Mouse (Mus musculus): Measurements from ENCODE around the gene Tsks. TPM values are rescaled to one million over a fixed set of nuclear protein-coding genes. Genes with fewer than 3 reads are reported as not detected.

Gene Tsks
- polyA plus RNA-seq, 1 experiment from 2014 or later: 0.23 TPM

DNA sequence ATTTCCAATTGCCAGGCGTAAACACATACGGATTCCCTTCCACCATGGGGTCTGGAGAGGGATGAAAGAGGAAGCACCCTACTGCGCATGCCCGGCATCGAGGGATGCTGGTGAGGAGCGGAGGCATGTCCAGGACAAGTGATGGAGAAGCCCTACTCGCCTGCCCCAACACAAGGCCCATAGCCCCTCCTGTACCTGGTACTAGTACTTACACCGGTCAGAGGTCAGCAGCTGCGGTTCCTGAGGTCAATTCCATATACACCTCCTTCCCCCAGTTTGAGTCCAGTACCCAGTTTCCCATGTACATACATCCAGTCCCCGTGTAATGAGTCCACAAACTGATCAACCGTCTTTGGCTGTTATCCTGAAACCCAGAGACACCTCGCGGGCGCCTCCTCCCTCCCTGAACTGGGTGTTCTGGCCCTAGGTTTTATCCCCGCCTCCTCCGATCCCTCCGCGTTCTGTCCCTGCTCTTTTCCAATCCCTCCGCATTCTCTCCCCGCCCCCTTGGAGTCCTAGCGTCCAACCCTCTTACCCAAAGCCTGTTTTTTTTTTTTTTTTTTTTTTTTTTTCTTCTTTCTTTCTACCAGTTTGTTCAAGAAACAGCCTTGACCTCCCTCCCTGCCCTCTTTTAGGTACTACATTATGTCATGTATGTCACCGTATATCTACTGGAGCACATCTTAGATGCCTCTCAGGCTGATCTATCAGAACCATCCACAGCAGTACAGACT, 31.5 kb downstream of the Tsks start, which contains the start of gene Cpt1c:
Gene Cpt1c (minus strand): TSS at position 469 of the 734 bp plus-strand sequence.
- DNase-seq (ENCODE audit: low spot score) (peak; percentile 90), ATAC-seq (replicated peaks; ENCODE audit: low FRiP score) (peak; percentile 53)
- peak within 1 kb of the TSS; percentile 86 for H3K4me2 ChIP-seq (ENCODE audit: low read depth, low read length, severe bottlenecking)
- H3K4me1 ChIP-seq (replicated peaks; ENCODE audit: control insufficient read depth, insufficient read depth, low read length): peaks cover 10% of the 10 kb centered on the region; the same call in 1 of the 2 replicates
- peak within 1 kb of the TSS; percentile 82 for H3K27ac ChIP-seq (ENCODE audit: low read depth, low read length)
- H3K9ac ChIP-seq (ENCODE audit: low read length): peak within 1 kb of the TSS; percentile 72
- no peaks in the 10 kb centered on the region for H3K27me3 ChIP-seq (ENCODE audit: control insufficient read depth, insufficient read depth, low read length)
- peaks cover 26% of the 10 kb centered on the region for H3K36me3 ChIP-seq (ENCODE audit: control insufficient read depth, insufficient read depth, low read length)
- peak within 1 kb of the TSS; percentile 44 for H3K4me3 ChIP-seq (ENCODE audit: low read depth, low read length)
- H3K9me3 ChIP-seq (ENCODE audit: control insufficient read depth, low read length): no peaks in the 10 kb centered on the region
- 1% methylated on average over 22 of the region's 22 CpGs for WGBS

DNA sequence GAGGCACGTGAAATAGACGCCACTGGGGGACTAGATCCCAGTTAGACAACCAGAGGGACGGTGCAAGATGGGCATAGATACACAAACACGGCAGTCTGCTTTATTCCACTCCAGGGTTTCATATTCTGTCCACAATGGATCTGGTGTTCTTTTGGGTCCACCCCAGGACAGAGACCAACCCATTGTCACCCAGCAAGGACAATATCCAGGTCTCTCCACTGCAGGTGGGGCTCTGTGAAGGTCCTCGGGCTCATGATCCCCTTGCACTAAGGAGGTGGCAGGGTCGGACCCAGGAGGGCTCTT, 32.1 kb downstream of the Tsks start:
- H3K4me1 ChIP-seq (replicated peaks; ENCODE audit: control insufficient read depth, insufficient read depth, low read length): peaks cover 10% of the 10 kb centered on the region; the same call in 1 of the 2 replicates
- H3K4me2 ChIP-seq (ENCODE audit: low read depth, low read length, severe bottlenecking): peak overlapping the region; percentile 86; the same call in 1 of the 2 replicates
- DNase-seq (ENCODE audit: low spot score): no peak
- H3K4me3 ChIP-seq (ENCODE audit: low read depth, low read length): peak overlapping the region; percentile 44; the same call in 1 of the 2 replicates
- peaks cover 30% of the 10 kb centered on the region for H3K36me3 ChIP-seq (ENCODE audit: control insufficient read depth, insufficient read depth, low read length)
- WGBS: 25% methylated on average over 6 of the region's 6 CpGs
- no peaks in the 10 kb centered on the region for H3K9me3 ChIP-seq (ENCODE audit: control insufficient read depth, low read length)
- no peaks in the 10 kb centered on the region for H3K27me3 ChIP-seq (ENCODE audit: control insufficient read depth, insufficient read depth, low read length)
- 0 out of 2 replicates have a peak, but pooled peaks have one; percentile 4 for ATAC-seq (replicated peaks; ENCODE audit: low FRiP score)
- peak overlapping the region; percentile 42; the same call in 1 of the 2 replicates for H3K27ac ChIP-seq (ENCODE audit: low read depth, low read length)
- peak overlapping the region; percentile 8; the same call in 1 of the 2 replicates for H3K9ac ChIP-seq (ENCODE audit: low read length)

DNA sequence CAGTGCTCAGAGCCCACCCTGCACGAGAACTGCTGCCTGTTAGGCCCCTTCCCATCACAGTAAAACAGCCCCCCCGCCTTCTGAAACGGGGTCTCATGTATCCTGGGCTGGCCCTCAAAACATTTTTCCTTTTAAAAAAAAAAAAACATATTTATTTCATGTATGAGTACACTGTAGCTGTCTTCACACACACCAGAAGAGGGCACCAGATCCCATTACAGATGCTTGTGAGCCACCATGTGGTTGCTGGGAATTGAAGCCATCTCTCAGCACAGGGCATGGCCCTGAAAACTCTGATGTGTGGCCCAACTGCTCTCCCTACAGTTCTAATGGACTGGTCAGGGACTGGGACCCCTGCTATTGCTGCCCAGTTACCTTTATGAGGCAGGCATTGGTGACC, 35.3 kb downstream of the Tsks start:
- ATAC-seq (replicated peaks; ENCODE audit: low FRiP score) (no peak), DNase-seq (ENCODE audit: low spot score) (no peak)
- H3K4me1 ChIP-seq (replicated peaks; ENCODE audit: control insufficient read depth, insufficient read depth, low read length): peaks cover 5% of the 10 kb centered on the region; the same call in 1 of the 2 replicates
- no peak overlapping the region for H3K27ac ChIP-seq (ENCODE audit: low read depth, low read length)
- no peak overlapping the region for H3K4me2 ChIP-seq (ENCODE audit: low read depth, low read length, severe bottlenecking)
- WGBS: 94% methylated on average over 3 of the region's 3 CpGs
- H3K27me3 ChIP-seq (ENCODE audit: control insufficient read depth, insufficient read depth, low read length): no peaks in the 10 kb centered on the region
- H3K9me3 ChIP-seq (ENCODE audit: control insufficient read depth, low read length): no peaks in the 10 kb centered on the region
- no peak overlapping the region for H3K9ac ChIP-seq (ENCODE audit: low read length)
- H3K4me3 ChIP-seq (ENCODE audit: low read depth, low read length): no peak overlapping the region
- peaks cover 49% of the 10 kb centered on the region for H3K36me3 ChIP-seq (ENCODE audit: control insufficient read depth, insufficient read depth, low read length)

DNA sequence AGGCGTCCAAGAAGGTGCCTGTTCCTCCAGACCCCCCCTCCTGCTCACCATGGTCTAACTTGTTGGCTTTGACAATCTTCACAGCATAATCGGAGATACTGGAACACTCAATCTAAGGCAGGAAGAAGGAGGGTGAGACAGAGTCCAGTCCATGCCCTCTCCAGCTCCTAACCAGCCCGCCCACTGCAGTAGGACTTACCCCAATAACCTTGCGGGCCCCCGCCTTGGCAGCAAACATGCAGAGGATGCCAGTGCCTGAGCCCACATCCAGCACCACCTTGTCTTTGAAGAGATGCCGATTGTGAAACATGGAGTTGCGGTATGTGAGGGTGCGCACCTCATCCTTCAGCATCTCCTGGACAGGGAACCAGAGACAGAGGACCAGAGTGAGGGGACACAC, 38.5 kb downstream of the Tsks start:
- no peak overlapping the region for H3K9ac ChIP-seq (ENCODE audit: low read length)
- peaks cover 49% of the 10 kb centered on the region for H3K36me3 ChIP-seq (ENCODE audit: control insufficient read depth, insufficient read depth, low read length)
- no peak overlapping the region for H3K4me2 ChIP-seq (ENCODE audit: low read depth, low read length, severe bottlenecking)
- no peaks in the 10 kb centered on the region for H3K9me3 ChIP-seq (ENCODE audit: control insufficient read depth, low read length)
- DNase-seq (ENCODE audit: low spot score): no peak
- H3K27me3 ChIP-seq (ENCODE audit: control insufficient read depth, insufficient read depth, low read length): no peaks in the 10 kb centered on the region
- H3K27ac ChIP-seq (ENCODE audit: low read depth, low read length): no peak overlapping the region
- 96% methylated on average over 8 of the region's 8 CpGs for WGBS
- no peak overlapping the region for H3K4me3 ChIP-seq (ENCODE audit: low read depth, low read length)
- H3K4me1 ChIP-seq (replicated peaks; ENCODE audit: control insufficient read depth, insufficient read depth, low read length): peaks cover 11% of the 10 kb centered on the region
- no peak for ATAC-seq (replicated peaks; ENCODE audit: low FRiP score)

DNA sequence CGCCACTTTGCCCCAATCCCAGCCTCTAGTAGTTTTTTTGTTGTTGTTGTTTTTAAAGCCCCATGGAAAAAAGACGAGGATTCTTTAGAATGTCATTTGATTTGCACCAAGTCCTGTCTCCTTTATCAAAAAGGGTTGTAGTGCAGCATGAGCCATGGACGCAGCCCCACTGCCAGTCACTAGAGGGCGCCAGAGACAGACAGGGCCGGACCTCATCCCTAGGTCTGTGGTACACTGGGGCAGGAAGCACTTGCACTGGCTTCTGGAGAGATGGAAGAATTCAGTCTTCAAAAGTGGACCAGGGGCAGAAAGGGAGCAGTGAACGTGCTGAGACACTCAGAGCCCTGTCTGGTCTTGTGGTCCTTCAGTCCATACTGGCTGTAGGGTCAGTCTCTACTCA, 40.1 kb downstream of the Tsks start:
- Histone ChIP-seq H3K9me3 (ENCODE audit: control insufficient read depth, low read length) (no peaks in the 10 kb centered on the region), H3K27ac (ENCODE audit: low read depth, low read length) (no peak overlapping the region), H3K36me3 (ENCODE audit: control insufficient read depth, insufficient read depth, low read length) (peaks cover 36% of the 10 kb centered on the region), H3K27me3 (ENCODE audit: control insufficient read depth, insufficient read depth, low read length) (no peaks in the 10 kb centered on the region), H3K4me3 (ENCODE audit: low read depth, low read length) (no peak overlapping the region), H3K4me2 (ENCODE audit: low read depth, low read length, severe bottlenecking) (no peak overlapping the region), H3K4me1 (replicated peaks; ENCODE audit: control insufficient read depth, insufficient read depth, low read length) (peaks cover 16% of the 10 kb centered on the region), H3K9ac (ENCODE audit: low read length) (no peak overlapping the region)
- ATAC-seq (replicated peaks; ENCODE audit: low FRiP score) (no peak), DNase-seq (ENCODE audit: low spot score) (peak; percentile 93)
- 40% methylated on average over 6 of the region's 6 CpGs for WGBS

DNA sequence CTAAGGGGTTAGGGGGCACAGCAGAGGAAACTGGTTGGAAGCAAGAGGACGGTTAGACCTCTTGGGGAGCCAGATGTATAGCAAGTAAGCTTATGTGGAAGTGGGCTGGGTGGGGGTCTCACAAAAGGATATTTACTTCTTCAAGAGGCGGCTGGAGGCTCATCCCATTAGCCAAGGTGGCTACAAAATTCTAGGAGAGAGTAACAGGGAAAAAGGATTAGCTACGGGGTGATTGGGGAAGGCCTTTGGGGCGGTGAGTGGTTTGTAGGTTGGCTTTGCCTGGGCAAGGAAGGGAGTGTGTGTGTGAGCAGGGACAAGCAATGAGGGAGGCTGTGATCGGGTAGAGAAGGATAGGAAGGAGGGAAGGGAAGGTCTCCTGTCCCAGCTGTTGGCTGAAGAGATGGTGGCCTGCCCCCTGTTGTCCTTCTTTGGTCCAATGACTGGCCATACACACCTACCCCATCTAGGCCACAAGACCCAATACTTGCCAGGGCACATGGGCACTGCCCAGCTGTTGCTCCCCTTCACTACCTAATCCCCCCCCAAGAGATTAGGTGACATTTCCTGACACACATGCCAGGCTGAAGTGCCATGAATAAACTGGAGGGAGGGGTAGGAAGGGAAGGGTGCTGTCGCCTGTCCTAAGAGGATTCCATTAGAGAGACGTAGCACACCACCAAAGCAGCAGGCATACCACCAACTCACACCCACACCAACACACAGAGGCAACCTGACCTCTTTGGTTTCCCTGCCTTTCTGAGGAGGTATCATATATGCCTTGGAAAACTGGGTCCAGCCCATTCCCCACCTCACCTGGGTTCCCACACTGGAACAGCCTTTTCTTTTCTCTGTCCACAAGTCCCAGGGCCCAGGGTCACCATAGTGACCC, 41.2 kb downstream of the Tsks start:
- Histone ChIP-seq H3K4me1 (replicated peaks; ENCODE audit: control insufficient read depth, insufficient read depth, low read length) (peaks cover 19% of the 10 kb centered on the region), H3K27ac (ENCODE audit: low read depth, low read length) (no peak overlapping the region), H3K9ac (ENCODE audit: low read length) (peak overlapping the region; percentile 20; the same call in 1 of the 2 replicates), H3K27me3 (ENCODE audit: control insufficient read depth, insufficient read depth, low read length) (no peaks in the 10 kb centered on the region), H3K36me3 (ENCODE audit: control insufficient read depth, insufficient read depth, low read length) (peaks cover 27% of the 10 kb centered on the region), H3K4me3 (ENCODE audit: low read depth, low read length) (peak overlapping the region; percentile 94), H3K9me3 (ENCODE audit: control insufficient read depth, low read length) (no peaks in the 10 kb centered on the region), H3K4me2 (ENCODE audit: low read depth, low read length, severe bottlenecking) (peak overlapping the region; percentile 63)
- WGBS: 76% methylated on average over 7 of the region's 7 CpGs
- ATAC-seq (replicated peaks; ENCODE audit: low FRiP score): no peak
- no peak for DNase-seq (ENCODE audit: low spot score)

DNA sequence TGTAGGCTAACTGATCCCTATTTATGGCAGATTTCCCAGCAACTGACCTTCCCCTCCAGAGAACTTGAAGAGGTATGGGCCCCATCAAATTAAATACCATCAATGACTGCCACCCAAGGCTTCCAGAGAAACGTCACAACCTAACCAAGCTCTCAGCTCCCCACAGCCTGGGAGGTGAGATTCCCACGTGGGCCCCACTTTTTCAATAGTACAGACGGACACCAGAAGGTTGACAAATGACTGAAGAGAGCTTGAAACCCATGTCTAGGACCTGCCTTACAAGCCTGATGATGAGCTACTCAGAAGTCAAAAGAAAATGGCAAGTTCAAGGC, 41.8 kb downstream of the Tsks start:
- no peak for DNase-seq (ENCODE audit: low spot score)
- no peaks in the 10 kb centered on the region for H3K27me3 ChIP-seq (ENCODE audit: control insufficient read depth, insufficient read depth, low read length)
- peaks cover 20% of the 10 kb centered on the region for H3K36me3 ChIP-seq (ENCODE audit: control insufficient read depth, insufficient read depth, low read length)
- WGBS: 50% methylated on average over 3 of the region's 3 CpGs
- peaks cover 19% of the 10 kb centered on the region for H3K4me1 ChIP-seq (replicated peaks; ENCODE audit: control insufficient read depth, insufficient read depth, low read length)
- ATAC-seq (replicated peaks; ENCODE audit: low FRiP score): no peak
- H3K27ac ChIP-seq (ENCODE audit: low read depth, low read length): no peak overlapping the region
- H3K4me3 ChIP-seq (ENCODE audit: low read depth, low read length): peak overlapping the region; percentile 94
- peak overlapping the region; percentile 12; the same call in 1 of the 2 replicates for H3K9ac ChIP-seq (ENCODE audit: low read length)
- no peaks in the 10 kb centered on the region for H3K9me3 ChIP-seq (ENCODE audit: control insufficient read depth, low read length)
- peak overlapping the region; percentile 63 for H3K4me2 ChIP-seq (ENCODE audit: low read depth, low read length, severe bottlenecking)

DNA sequence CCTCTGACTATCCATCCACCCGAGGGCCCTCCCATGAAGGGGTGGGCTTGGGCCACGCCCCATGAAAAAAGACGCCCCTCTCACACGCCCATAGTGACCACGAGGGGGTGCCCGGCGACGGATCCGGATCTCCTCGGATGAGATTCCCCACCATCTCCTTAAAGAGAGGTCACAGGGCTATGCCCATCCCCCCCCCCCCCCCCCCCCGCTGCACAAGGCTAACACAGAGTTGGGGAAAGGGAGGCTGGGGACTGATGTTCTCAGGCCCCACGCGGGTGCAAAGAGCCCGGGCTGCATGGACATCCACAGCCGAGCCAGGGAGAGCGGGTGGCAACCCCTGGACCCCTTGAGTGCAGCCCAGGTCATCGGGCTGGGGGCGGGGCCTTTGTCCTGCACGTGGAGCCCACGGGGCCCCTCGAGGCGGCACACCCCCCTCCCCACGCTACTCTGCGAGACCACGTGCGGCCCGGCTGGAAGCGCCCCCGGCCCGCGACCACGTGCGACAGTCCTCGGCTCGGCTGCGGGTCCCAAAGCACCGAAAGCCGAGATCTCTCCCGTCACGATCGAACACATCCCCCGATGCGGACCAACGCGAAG, 42.7 kb downstream of the Tsks start:
- ATAC-seq (replicated peaks; ENCODE audit: low FRiP score): peak; percentile 8; the same call in 1 of the 2 replicates
- Histone ChIP-seq H3K36me3 (ENCODE audit: control insufficient read depth, insufficient read depth, low read length) (peaks cover 16% of the 10 kb centered on the region), H3K27me3 (ENCODE audit: control insufficient read depth, insufficient read depth, low read length) (no peaks in the 10 kb centered on the region), H3K4me1 (replicated peaks; ENCODE audit: control insufficient read depth, insufficient read depth, low read length) (peaks cover 19% of the 10 kb centered on the region), H3K9ac (ENCODE audit: low read length) (peak overlapping the region; percentile 99), H3K9me3 (ENCODE audit: control insufficient read depth, low read length) (no peaks in the 10 kb centered on the region), H3K4me3 (ENCODE audit: low read depth, low read length) (peak overlapping the region; percentile 94), H3K27ac (ENCODE audit: low read depth, low read length) (peak overlapping the region; percentile 84), H3K4me2 (ENCODE audit: low read depth, low read length, severe bottlenecking) (peak overlapping the region; percentile 63)
- peak; percentile 90 for DNase-seq (ENCODE audit: low spot score)
- WGBS: under 1% methylated on average over 43 of the region's 45 CpGs
